Mouse (Mus musculus): ENCODE results near the gene Rere.

DNA sequence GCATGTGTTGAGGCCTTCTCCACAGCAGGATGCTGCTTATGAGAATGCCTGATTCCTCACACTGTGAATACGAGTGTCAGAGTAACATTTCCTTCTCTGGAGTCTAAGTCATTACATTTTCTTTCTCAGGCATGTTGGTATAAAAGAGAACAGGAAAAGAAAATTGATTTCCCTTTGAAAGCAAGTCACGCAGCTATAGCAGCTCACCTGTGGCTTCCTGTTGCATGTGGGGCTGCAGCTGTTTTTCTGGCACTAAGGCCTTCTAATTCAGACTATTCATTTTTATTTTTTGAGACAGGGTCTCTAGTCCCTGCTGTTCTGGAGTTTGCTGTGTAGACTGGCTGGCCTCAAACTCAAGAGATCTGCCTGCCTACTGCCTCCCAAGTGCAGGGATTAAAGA, 117.6 kb downstream of the Rere start:
- no peak for TF ChIP-seq NRF1 (IDR thresholded peaks at IDR 0.05; ENCODE audit: low read depth, low read length)
- no peak for TF ChIP-seq CTCF (conservative IDR thresholded peaks at IDR 0.05 in 1 of 2, IDR thresholded peaks at IDR 0.05 in 1 of 2; ENCODE audit: low read depth in 2 of 2, low read length in 2 of 2)
- TF ChIP-seq POLR2A (IDR thresholded peaks at IDR 0.05; ENCODE audit: low read depth, low read length): no peak
- no peak for TF ChIP-seq ZMIZ1 (IDR thresholded peaks at IDR 0.05; ENCODE audit: low read depth, low read length)
- no peak for TF ChIP-seq ZC3H11A (IDR thresholded peaks at IDR 0.05; ENCODE audit: low read depth, low read length)
- no peak for TF ChIP-seq EP300 (IDR thresholded peaks at IDR 0.05; ENCODE audit: low read length)
- no peak for TF ChIP-seq TCF12 (IDR thresholded peaks at IDR 0.05; ENCODE audit: low read depth, low read length)
- TF ChIP-seq USF2 (conservative IDR thresholded peaks at IDR 0.05; ENCODE audit: low read depth, low read length): no peak
- no peak for TF ChIP-seq SMC3 (IDR thresholded peaks at IDR 0.05; ENCODE audit: low read depth, low read length)
- no peak for TF ChIP-seq MAFK (IDR thresholded peaks at IDR 0.05; ENCODE audit: insufficient replicate concordance, low read length)

All from CH12.LX (cell line).